Mouse (Mus musculus) E14TG2a.4 (cell line): ENCODE data around the gene Tbk1.

Source experiments
- H3K27me3 ChIP-seq: 2 replicates; pipeline ENCODE4 v1.6.1; 2014; ENCODE audit warnings: low read length, control low read depth; ENCODE audit not compliant: insufficient read depth
- H3K36me3 ChIP-seq: 2 replicates; pipeline ENCODE4 v1.6.1; 2014; ENCODE audit warnings: low read length, control low read depth; ENCODE audit not compliant: insufficient read depth
- H3K4me1 ChIP-seq: replicated peaks from 2 replicates; pipeline ENCODE4 v1.6.1; 2014; ENCODE audit warnings: low read depth, low read length, control low read depth
- H3K4me3 ChIP-seq: replicated peaks from 2 replicates; pipeline ENCODE4 v1.5.1; 2014; ENCODE audit warnings: mild to moderate bottlenecking, low read length
- H3K9me3 ChIP-seq: 2 replicates; pipeline ENCODE4 v1.6.1; 2014; ENCODE audit warnings: low read length, control low read depth
- CTCF ChIP-seq: conservative IDR thresholded peaks from 2 replicates; pipeline ENCODE4 v1.5.1; 2014; ENCODE audit warnings: low read length
- NANOG ChIP-seq: IDR thresholded peaks from 2 replicates; pipeline ENCODE4 v1.6.1; 2014; ENCODE audit warnings: borderline replicate concordance, low read length, mixed read lengths
- POU5F1 ChIP-seq: IDR thresholded peaks from 2 replicates; pipeline ENCODE4 v1.6.1; 2014; ENCODE audit warnings: low read length, borderline replicate concordance

Gene Tbk1

DNA sequence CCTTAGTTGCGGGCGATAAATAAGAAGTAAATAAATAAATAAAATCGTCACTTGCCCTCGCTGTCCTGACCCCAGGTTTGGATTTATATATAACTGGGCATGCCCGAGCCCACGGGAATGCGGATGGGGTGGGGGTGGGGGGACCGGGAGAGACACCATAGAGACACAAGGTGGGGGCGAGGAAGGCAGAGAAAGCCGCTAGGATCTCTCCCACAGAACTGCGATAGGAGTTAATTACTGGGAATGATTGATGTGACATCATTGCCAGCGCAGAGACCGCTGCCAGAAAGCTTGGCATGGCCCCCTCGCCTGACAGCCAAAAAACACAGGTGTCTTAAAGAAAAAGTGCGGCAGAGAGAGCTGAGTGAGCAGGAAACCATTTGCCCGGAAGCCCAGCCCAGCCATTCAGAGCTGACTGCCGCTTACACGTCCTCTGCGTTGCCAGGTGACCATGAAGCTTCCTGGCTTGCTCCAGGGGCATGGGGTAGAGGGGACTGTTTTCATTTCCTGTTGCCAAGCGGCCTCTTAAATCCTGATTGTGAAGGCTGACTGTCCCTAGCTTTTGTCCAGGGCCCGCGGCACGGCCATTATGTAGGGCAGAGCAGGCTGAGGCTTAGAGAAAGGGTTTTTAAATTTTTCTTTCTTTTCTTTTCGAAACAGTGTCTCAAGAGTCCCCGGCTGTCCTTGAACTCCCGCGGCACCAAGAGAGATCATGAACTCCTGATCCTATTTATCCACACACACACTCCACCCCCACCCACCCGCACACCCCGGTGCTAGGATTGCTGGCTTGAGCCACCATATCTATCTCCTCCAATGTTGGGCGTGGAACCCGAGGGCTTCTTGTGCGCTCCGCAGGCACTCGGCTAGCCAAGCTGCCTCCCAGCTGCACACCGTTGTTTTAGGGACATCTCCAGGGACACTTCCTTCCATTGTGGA lies 81.3 kb downstream of the Tbk1 start:
- Histone ChIP-seq H3K9me3 (no peaks in the 10 kb centered on the region), H3K4me1 (peaks cover 69% of the 10 kb centered on the region), H3K27me3 (no peaks in the 10 kb centered on the region), H3K36me3 (no peaks in the 10 kb centered on the region), H3K4me3 (peak overlapping the region; percentile 73)
- TF ChIP-seq POU5F1 (no peak), NANOG (no peak), CTCF (no peak)

DNA sequence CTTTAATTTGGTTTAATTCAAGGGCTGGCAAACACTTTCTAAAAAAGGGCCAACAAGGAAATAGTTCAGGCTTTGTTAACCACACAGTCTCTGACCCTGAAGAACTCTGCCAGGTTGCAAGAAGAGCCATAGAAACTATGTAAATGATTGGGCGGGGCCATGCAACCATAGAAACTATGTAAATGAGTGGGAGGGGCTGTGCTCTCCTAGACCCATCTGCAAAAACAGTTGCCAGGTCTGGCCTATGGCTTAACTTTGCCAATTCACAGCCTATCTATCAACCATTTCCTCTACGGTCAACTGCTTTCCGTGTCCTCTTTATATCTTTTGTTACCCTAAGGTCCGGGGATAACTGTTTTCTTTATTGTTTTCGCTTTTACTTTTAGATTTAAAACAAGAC lies 85.4 kb downstream of the Tbk1 start:
- H3K9me3 ChIP-seq: no peaks in the 10 kb centered on the region
- peaks cover 74% of the 10 kb centered on the region for H3K4me1 ChIP-seq
- H3K36me3 ChIP-seq: no peaks in the 10 kb centered on the region
- no peak for TF ChIP-seq CTCF
- peak; percentile 51; the same call in 1 of the 2 replicates for TF ChIP-seq NANOG
- no peak for TF ChIP-seq POU5F1
- H3K4me3 ChIP-seq: no peak overlapping the region
- no peaks in the 10 kb centered on the region for H3K27me3 ChIP-seq

DNA sequence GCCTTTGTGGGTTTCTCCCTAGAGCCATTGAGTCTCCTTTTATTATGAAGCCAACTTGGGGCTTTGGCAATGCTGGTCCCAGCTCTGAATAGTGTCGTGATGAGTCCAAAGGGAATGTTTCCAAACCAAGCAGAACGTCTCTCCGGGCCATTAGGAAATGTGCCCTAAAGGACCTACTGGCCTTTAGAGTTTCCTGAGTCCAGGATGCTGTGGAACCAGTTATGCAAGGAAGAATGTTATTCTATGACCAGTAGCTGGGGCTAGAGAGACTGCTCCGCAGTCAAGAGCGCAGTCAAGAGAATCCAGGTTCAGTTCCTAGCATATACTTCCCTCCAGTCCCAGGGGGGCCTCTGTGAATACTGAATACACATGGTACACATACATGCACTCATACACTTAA lies 86.6 kb downstream of the Tbk1 start:
- Histone ChIP-seq H3K4me3 (no peak overlapping the region), H3K4me1 (peaks cover 71% of the 10 kb centered on the region), H3K9me3 (no peaks in the 10 kb centered on the region), H3K27me3 (no peaks in the 10 kb centered on the region), H3K36me3 (no peaks in the 10 kb centered on the region)
- TF ChIP-seq POU5F1 (no peak), CTCF (peak; percentile 41)

DNA sequence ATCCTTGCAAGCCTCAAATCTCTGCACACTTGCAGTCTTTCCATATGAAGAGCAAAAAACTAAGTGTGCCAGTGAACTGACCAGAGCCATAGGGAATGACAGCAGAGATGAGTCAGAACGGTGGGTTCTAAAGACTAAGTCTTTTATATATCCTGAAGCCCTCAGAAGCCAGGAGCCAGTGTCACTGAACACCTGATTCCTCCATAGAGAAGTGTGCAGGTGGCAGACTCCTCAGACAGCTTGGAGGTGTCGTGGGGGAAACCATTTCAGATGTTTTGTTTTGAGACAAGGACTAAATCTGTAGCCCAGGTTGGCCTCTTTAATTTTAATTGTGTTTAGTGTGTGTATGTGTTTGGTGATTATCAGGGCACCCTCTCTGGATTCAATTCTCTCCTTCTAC lies 87.5 kb downstream of the Tbk1 start:
- Histone ChIP-seq H3K4me1 (peaks cover 67% of the 10 kb centered on the region), H3K9me3 (no peaks in the 10 kb centered on the region), H3K36me3 (no peaks in the 10 kb centered on the region), H3K4me3 (no peak overlapping the region), H3K27me3 (no peaks in the 10 kb centered on the region)
- TF ChIP-seq CTCF (no peak), POU5F1 (no peak), NANOG (no peak)

DNA sequence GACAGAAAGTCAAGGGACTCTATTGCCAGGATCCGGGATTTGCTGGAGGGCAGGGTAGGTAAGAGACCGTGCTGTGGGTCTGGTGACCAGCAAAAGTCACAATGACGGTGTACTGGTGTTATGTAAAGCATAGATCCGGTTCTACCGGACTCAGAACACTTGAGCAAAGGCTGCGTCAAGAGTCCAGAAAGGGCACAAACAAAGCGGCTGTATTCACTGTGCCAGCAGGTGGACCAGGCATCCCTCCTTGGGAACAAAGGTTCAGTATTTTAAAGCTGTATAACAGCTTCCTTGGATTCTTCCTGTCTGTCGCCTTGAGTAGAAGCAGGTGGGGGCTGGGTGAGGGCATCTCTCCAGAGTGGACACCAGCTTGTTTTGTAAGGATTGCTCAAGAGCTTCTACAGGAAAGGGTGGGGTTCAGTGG lies 88.1 kb downstream of the Tbk1 start:
- no peak for TF ChIP-seq NANOG
- no peak for TF ChIP-seq CTCF
- TF ChIP-seq POU5F1: no peak
- no peaks in the 10 kb centered on the region for H3K9me3 ChIP-seq
- H3K4me1 ChIP-seq: peaks cover 71% of the 10 kb centered on the region
- H3K36me3 ChIP-seq: no peaks in the 10 kb centered on the region
- H3K4me3 ChIP-seq: no peak overlapping the region
- H3K27me3 ChIP-seq: no peaks in the 10 kb centered on the region

DNA sequence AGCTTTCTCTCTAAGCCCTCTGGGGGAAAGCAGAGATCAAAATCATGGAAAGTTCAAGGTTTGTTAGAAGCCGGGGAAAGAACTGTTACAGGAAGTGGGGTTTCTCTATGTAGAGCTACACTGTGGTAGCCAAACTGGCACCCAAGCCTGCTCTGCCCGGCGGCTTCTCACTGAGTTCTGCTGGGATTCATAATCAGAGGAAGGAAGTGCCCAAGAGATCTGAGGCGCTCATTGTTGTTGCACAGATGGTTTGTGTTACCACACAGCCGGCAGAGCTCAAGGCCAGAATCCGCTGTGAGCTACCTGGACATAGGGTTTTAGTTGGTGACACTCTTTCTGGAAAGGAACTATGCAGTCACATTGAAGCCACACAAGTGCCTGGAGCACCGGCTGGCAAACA lies 88.6 kb downstream of the Tbk1 start:
- 0 out of 2 replicates have a peak, but pooled peaks cover 2% of the 10 kb centered on the region for H3K27me3 ChIP-seq
- no peaks in the 10 kb centered on the region for H3K9me3 ChIP-seq
- no peaks in the 10 kb centered on the region for H3K36me3 ChIP-seq
- TF ChIP-seq CTCF: no peak
- TF ChIP-seq POU5F1: no peak
- TF ChIP-seq NANOG: no peak
- H3K4me3 ChIP-seq: no peak overlapping the region
- H3K4me1 ChIP-seq: peaks cover 71% of the 10 kb centered on the region

DNA sequence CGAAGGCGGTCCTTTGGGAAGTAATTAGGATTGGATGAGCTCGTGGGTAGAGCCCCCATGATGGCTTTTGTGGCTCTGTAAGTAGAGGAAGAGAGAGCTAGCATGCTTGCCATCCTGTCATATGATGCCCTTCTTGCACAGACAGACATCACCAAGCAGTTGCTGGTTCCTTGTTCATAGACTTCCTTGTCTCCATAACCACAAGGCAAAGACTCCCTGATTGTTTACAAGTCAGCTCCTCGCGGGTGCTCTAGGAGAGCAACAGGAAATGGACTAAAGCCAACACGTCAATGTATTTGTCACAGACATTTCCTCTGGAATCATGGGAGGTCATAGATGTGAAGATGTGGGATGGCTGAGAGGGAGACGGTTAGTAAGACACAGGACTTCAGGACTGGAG lies 90.0 kb downstream of the Tbk1 start:
- Histone ChIP-seq H3K36me3 (no peaks in the 10 kb centered on the region), H3K27me3 (0 out of 2 replicates have a peak, but pooled peaks cover 2% of the 10 kb centered on the region), H3K4me3 (no peak overlapping the region), H3K4me1 (peaks cover 64% of the 10 kb centered on the region), H3K9me3 (no peaks in the 10 kb centered on the region)
- TF ChIP-seq CTCF (no peak), POU5F1 (no peak), NANOG (no peak)
